ENCODE assay signal across 8 mouse cellular contexts in the genomic region with DNA sequence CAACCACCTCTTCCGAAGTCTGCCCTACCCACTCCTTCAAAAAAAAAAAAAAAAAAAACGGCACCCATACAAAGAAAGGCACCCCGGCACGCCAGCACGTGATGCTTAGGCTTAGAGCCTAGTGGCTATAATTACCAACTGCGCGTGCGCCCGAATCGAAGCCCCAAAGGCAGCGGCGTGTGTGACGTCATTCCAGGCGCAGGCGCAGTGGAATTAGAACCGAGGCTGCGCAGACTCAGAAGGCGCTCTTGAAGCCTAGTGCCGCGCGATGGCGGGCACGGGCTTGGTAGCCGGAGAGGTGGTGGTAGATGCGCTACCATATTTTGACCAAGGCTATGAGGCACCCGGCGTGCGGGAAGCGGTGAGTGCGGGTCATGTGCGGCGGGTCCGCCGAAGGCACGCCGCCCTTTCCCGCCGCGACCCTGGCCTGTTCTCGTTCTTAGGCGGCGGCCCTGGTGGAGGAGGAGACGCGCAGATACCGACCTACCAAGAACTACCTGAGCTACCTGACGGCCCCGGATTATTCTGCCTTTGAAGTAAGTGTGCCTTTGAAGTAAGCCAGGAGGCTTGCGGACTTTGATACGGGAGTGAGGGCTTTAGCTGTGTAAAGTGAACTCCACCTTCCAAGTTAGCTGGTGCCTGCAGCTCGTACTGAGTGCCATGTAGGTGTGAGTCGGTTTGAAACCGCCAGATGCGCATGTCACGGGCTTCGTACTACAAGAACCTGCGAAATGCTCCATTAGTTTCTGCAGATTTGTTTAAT. TPM values are rescaled to one million over a fixed set of nuclear protein-coding genes. Genes with fewer than 3 reads are reported as not detected.
DNase-seq lines count a peak whose midpoint lies in the region; ATAC-seq and TF ChIP-seq lines count a peak whose summit lies in the region.

A gene (plus strand): TSS at position 151 of the 763 bp plus-strand sequence.

- peak; percentile 86 for DNase-seq in G1E (ENCODE audit: low spot score)
- DNase-seq in cerebellum, adult 18-20 months = peak; percentile 98 to 100
- DNase-seq in forebrain, postnatal 0 days = peak; percentile 100
- DNase-seq in heart, postnatal 4 days = peak; percentile 99
- DNase-seq in layer of hippocampus, adult 8-10 months (ENCODE audit: low spot score in 2 of 2) = peak; percentile 97 to 99
- peak; percentile 95 for DNase-seq in ovary, adult 18-20 months (ENCODE audit: low spot score)
- peak; percentile 99 for DNase-seq in thymus, postnatal 0 days (ENCODE audit: low spot score)

- TF ChIP-seq CTCF in G1E (IDR thresholded peaks at IDR 0.05; ENCODE audit: low read depth, low read length) = no peak
- peak; percentile 48 for TF ChIP-seq CTCF in forebrain, postnatal 0 days (IDR thresholded peaks at IDR 0.05; ENCODE audit: low read depth)

- H3K9ac ChIP-seq in forebrain, postnatal 0 days = peak within 1 kb of the TSS; percentile 84
- H3K9ac ChIP-seq in lung, embryonic 15.5 days = peak within 1 kb of the TSS; percentile 87

- peaks cover 15% of the 10 kb centered on the region for H3K9me3 ChIP-seq in G1E (replicated peaks)
- H3K9me3 ChIP-seq in forebrain, postnatal 0 days (ENCODE audit: low read length) = no peaks in the 10 kb centered on the region
- no peaks in the 10 kb centered on the region for H3K9me3 ChIP-seq in lung, embryonic 15.5 days

- peaks cover 34% of the 10 kb centered on the region for H3K4me1 ChIP-seq in G1E (ENCODE audit: insufficient read depth, low read depth, low read length)
- peaks cover 9% of the 10 kb centered on the region; the same call in 1 of the 2 replicates for H3K4me1 ChIP-seq in forebrain, postnatal 0 days (ENCODE audit: insufficient read depth)
- H3K4me1 ChIP-seq in lung, embryonic 15.5 days = peaks cover 13% of the 10 kb centered on the region

- peak within 1 kb of the TSS; percentile 96 for H3K4me3 ChIP-seq in G1E (ENCODE audit: low read depth, low read length)
- peak within 1 kb of the TSS; percentile 88 for H3K4me3 ChIP-seq in forebrain, postnatal 0 days (ENCODE audit: low read depth, low read length)
- peak within 1 kb of the TSS; percentile 81 for H3K4me3 ChIP-seq in lung, embryonic 15.5 days

- H3K27ac ChIP-seq in forebrain, postnatal 0 days (ENCODE audit: low read depth, low read length) = peak within 1 kb of the TSS; percentile 89
- peak within 1 kb of the TSS; percentile 79 for H3K27ac ChIP-seq in lung, embryonic 15.5 days

- WGBS in forebrain, postnatal 0 days = under 1% methylated on average over 56 of the region's 56 CpGs
- under 1% methylated on average over 56 of the region's 56 CpGs for WGBS in lung, embryonic 15.5 days

- H3K36me3 ChIP-seq in G1E (replicated peaks) = peaks cover 38% of the 10 kb centered on the region
- H3K36me3 ChIP-seq in forebrain, postnatal 0 days (ENCODE audit: insufficient read depth) = peaks cover 16% of the 10 kb centered on the region
- peaks cover 31% of the 10 kb centered on the region for H3K36me3 ChIP-seq in lung, embryonic 15.5 days

- H3K27me3 ChIP-seq in G1E (ENCODE audit: insufficient read depth, low read length) = no peaks in the 10 kb centered on the region
- no peaks in the 10 kb centered on the region for H3K27me3 ChIP-seq in forebrain, postnatal 0 days (ENCODE audit: insufficient read depth, low read length)
- H3K27me3 ChIP-seq in lung, embryonic 15.5 days = no peaks in the 10 kb centered on the region

- ATAC-seq in G1E (ENCODE audit: extremely low read depth, insufficient number of reproducible peaks, low FRiP score, poor library complexity, severe bottlenecking) = peak; percentile 89
- peak; percentile 97 for ATAC-seq in forebrain, postnatal 0 days
- peak; percentile 96 for ATAC-seq in lung, embryonic 15.5 days (ENCODE audit: borderline replicate concordance, extremely low read depth, low FRiP score, low TSS enrichment)

- H3K4me2 ChIP-seq in forebrain, postnatal 0 days (ENCODE audit: low read depth) = peak within 1 kb of the TSS; percentile 54
- H3K4me2 ChIP-seq in lung, embryonic 15.5 days = peak within 1 kb of the TSS; percentile 65

RNA-seq across cellular contexts. Expression of the gene that starts here (rescaled TPM):
- 132 and 147 TPM in 2 replicates for total RNA-seq in G1E (2014; fragmentation: Nextera tagmentation)
- 247 and 292 TPM in 2 replicates for total RNA-seq in G1E (2017)
- 110 and 113 TPM in 2 replicates for polyA plus RNA-seq in G1E (2012)
- 105 and 121 TPM in 2 replicates for total RNA-seq in forebrain, postnatal 0 days (2014; rRNA removed)
- polyA plus RNA-seq in forebrain, postnatal 0 days (2015; fragmentation: Nextera tagmentation; extraction: Ambion mirVana) = 213 and 237 TPM in 2 replicates
- 10 to 100 TPM; 62.0 to 67.9 TPM for total RNA-seq in heart, postnatal 4 days (2021)
- total RNA-seq in layer of hippocampus, adult 8-10 months (2022) = 10 to 100 TPM; 67.1 to 70.8 (median 67.8) TPM
- 188 and 190 TPM in 2 replicates for polyA plus RNA-seq in lung, embryonic 15.5 days (2015; fragmentation: Nextera tagmentation; extraction: Ambion mirVana)
- 168 and 172 TPM in 2 replicates for polyA plus RNA-seq in thymus, postnatal 0 days (2015; fragmentation: Nextera tagmentation; extraction: Ambion mirVana)

Comparison
In these comparisons a context has a peak if more than half of its experiments do, and no peak if none do; other contexts are left out.
1. Peak in every context shown above with its lines: DNase-seq, ATAC-seq, H3K4me3 ChIP-seq and H3K27ac ChIP-seq.